Mouse (Mus musculus) B cell, adult (primary cell): ENCODE data around the gene Olfr487. TPM values are rescaled to one million over a fixed set of nuclear protein-coding genes. Genes with fewer than 3 reads are reported as not detected.

Experiments
- total RNA-seq: library from RNA; stranded (reverse); gene quantifications from 4 replicates; pipeline ENCODE4 v1.2.4, GENCODE M21; 2023; ENCODE audit not compliant: inconsistent age

The Olfr487 gene
- not detected in 4 replicates for total RNA-seq

DNA sequence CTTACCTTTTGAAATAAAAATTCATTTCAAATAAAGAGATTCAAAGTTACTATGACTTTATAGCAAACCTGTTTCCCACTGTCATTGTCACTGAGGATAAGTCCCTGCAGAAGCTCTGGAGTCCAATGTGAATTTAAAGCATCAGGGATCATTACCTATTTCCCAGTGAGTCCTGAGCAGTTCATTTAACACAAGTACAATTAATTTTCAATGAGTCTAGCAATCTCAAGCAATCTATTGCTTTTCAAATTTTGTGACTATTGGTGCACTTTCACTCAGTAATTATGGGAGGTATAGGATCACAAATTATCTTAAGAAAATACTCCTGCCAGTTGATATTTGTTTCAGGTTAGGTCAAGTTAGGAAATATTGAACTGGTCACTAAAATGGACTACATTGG is at the start of gene Olfr487:
Gene Olfr487, minus strand, starts transcription at position 101 of the 400 bp plus-strand sequence.

GRCm38 (mm10) chr7:108258247-108258646 is 43.8 kb upstream of the Olfr487 start, which contains the start of gene Olfr488:
Olfr488 (minus strand) TSS chr7:108258347.

GRCm38 (mm10) chr7:108172642-108173041 is 41.8 kb downstream of the Olfr487 start, which contains the start of gene Olfr486:
Olfr486 (minus strand) TSS chr7:108172742.

DNA sequence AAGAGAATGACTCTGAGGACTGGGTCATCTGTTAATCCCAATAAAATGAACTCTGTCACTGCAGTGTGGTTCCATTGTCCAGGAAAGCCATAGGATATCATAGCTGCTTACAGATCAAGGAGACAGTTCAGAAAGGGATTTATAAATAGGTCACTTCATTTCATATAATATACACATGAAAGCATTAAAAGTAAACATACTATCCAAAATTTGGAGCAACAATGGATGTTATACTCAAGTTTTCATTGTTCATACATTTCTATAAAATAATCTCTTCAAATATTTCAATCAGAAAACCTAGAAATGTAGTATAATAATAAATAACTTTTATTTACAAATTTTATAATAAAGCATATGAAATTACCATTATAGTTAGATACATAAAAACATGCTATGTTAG is 54.7 kb downstream of the Olfr487 start, which contains the start of gene Olfr485:
Gene Olfr485, minus strand, starts transcription at position 101 of the 400 bp plus-strand sequence.

Other genes with a start within 250 kb of the Olfr487 start
- not detected in 4 replicates for gene Olfr476, start 249.8 kb downstream of the Olfr487 start, total RNA-seq
- gene Olfr477, start 227.9 kb downstream of the Olfr487 start, total RNA-seq = not detected in 4 replicates
- gene Olfr478, start 180.6 kb downstream of the Olfr487 start, total RNA-seq = not detected in 4 replicates
- gene Olfr479, start 163.9 kb downstream of the Olfr487 start, total RNA-seq = not detected in 4 replicates
- not detected in 4 replicates for gene Olfr480, start 147.3 kb downstream of the Olfr487 start, total RNA-seq
- not detected in 4 replicates for gene Olfr481, start 134.8 kb downstream of the Olfr487 start, total RNA-seq
- 0.87 to 1.7 TPM (median 1.3 TPM) in 4 replicates for gene Olfr482, start 117.0 kb downstream of the Olfr487 start, total RNA-seq
- not detected in 4 replicates for gene Olfr483, start 113.8 kb downstream of the Olfr487 start, total RNA-seq
- not detected in 4 replicates for gene Olfr484, start 87.2 kb downstream of the Olfr487 start, total RNA-seq
- gene Olfr485, start 54.8 kb downstream of the Olfr487 start, total RNA-seq = not detected in 4 replicates
- not detected in 4 replicates for gene Olfr486, start 41.9 kb downstream of the Olfr487 start, total RNA-seq
- not detected in 4 replicates for gene Olfr488, start 43.7 kb upstream of the Olfr487 start, total RNA-seq
- not detected in 4 replicates for gene Olfr490, start 74.3 kb upstream of the Olfr487 start, total RNA-seq
- gene Olfr491, start 98.8 kb upstream of the Olfr487 start, total RNA-seq = not detected in 4 replicates
- not detected in 4 replicates for gene Olfr492, start 109.0 kb upstream of the Olfr487 start, total RNA-seq
- gene Olfr493, start 132.3 kb upstream of the Olfr487 start, total RNA-seq = not detected in 4 replicates
- not detected in 4 replicates for gene Olfr494, start 150.7 kb upstream of the Olfr487 start, total RNA-seq
- gene Olfr495, start 178.5 kb upstream of the Olfr487 start, total RNA-seq = not detected in 4 replicates
- gene Olfr497, start 205.8 kb upstream of the Olfr487 start, total RNA-seq = not detected in 4 replicates